Mouse (Mus musculus) embryonic facial prominence, embryonic 14.5 days (tissue): ENCODE measurements around the gene Lpin1. TPM values are rescaled to one million over a fixed set of nuclear protein-coding genes. Genes with fewer than 3 reads are reported as not detected.

Experiments
- polyA plus RNA-seq: library from polyadenylated mRNA; unstranded; fragments of >200 nt; fragmentation: Nextera tagmentation; extraction: Ambion mirVana; gene quantifications from 2 replicates; pipeline ENCODE4 v1.2.1, GENCODE M21; 2014

The Lpin1 gene
- polyA plus RNA-seq, 1 experiment from 2014 or later = 7.1 TPM

Other genes starting within 250 kb of the Lpin1 start
- 0.22 TPM in 1 of 2 replicates, not detected in the other for gene Ntsr2, start 42.4 kb upstream of the Lpin1 start, polyA plus RNA-seq
- 1.3 TPM in 2 replicates for gene Greb1, start 189.9 kb upstream of the Lpin1 start, polyA plus RNA-seq
- 51.9 and 54.3 TPM in 2 replicates for gene E2f6, start 200.0 kb upstream of the Lpin1 start, polyA plus RNA-seq